Mouse (Mus musculus): ENCODE data around the gene Scgb3a1.

The Scgb3a1 gene

GRCm38 (mm10) chr11:49663310-49663709 lies at the start of gene Scgb3a1:
Gene Scgb3a1, plus strand, starts transcription at chr11:49663610.
- no peak for DNase-seq (ENCODE audit: low spot score)

GRCm38 (mm10) chr11:49615856-49616725 lies 47.3 kb upstream of the Scgb3a1 start:
- no peak for DNase-seq (ENCODE audit: low spot score)

- DNase-seq (ENCODE audit: low spot score) = no peak
Measured at GRCm38 (mm10) chr11:49618476-49618875, 44.9 kb upstream of the Scgb3a1 start.

GRCm38 (mm10) chr11:49621953-49622352 lies 41.5 kb upstream of the Scgb3a1 start:
- no peak for DNase-seq (ENCODE audit: low spot score)

GRCm38 (mm10) chr11:49624156-49624555 lies 39.3 kb upstream of the Scgb3a1 start:
- no peak for DNase-seq (ENCODE audit: low spot score)

GRCm38 (mm10) chr11:49625863-49626262 lies 37.5 kb upstream of the Scgb3a1 start:
- no peak for DNase-seq (ENCODE audit: low spot score)

GRCm38 (mm10) chr11:49626748-49627147 lies 36.7 kb upstream of the Scgb3a1 start:
- no peak for DNase-seq (ENCODE audit: low spot score)

- no peak for DNase-seq (ENCODE audit: low spot score)
Measured at GRCm38 (mm10) chr11:49631154-49631553, 32.3 kb upstream of the Scgb3a1 start.

- DNase-seq (ENCODE audit: low spot score) = no peak
Measured at GRCm38 (mm10) chr11:49632256-49632655, 31.2 kb upstream of the Scgb3a1 start.

- DNase-seq (ENCODE audit: low spot score) = no peak
Measured at GRCm38 (mm10) chr11:49634101-49634500, 29.3 kb upstream of the Scgb3a1 start.

GRCm38 (mm10) chr11:49635671-49636070 lies 27.7 kb upstream of the Scgb3a1 start:
- no peak for DNase-seq (ENCODE audit: low spot score)

GRCm38 (mm10) chr11:49636449-49636848 lies 27.0 kb upstream of the Scgb3a1 start:
- no peak for DNase-seq (ENCODE audit: low spot score)

GRCm38 (mm10) chr11:49645677-49646076 lies 17.7 kb upstream of the Scgb3a1 start:
- DNase-seq (ENCODE audit: low spot score) = no peak

GRCm38 (mm10) chr11:49650113-49650993 lies 13.1 kb upstream of the Scgb3a1 start:
- DNase-seq (ENCODE audit: low spot score) = no peak

GRCm38 (mm10) chr11:49650994-49651761 lies 12.2 kb upstream of the Scgb3a1 start:
- no peak for DNase-seq (ENCODE audit: low spot score)

- no peak for DNase-seq (ENCODE audit: low spot score)
Measured at GRCm38 (mm10) chr11:49651762-49652322, 11.6 kb upstream of the Scgb3a1 start.

- peak; percentile 71 for DNase-seq (ENCODE audit: low spot score)
Measured at GRCm38 (mm10) chr11:49652401-49653078, 10.9 kb upstream of the Scgb3a1 start.

GRCm38 (mm10) chr11:49653079-49653408 lies 10.4 kb upstream of the Scgb3a1 start:
- DNase-seq (ENCODE audit: low spot score) = no peak

GRCm38 (mm10) chr11:49654651-49655050 lies 8.8 kb upstream of the Scgb3a1 start:
- DNase-seq (ENCODE audit: low spot score) = no peak

GRCm38 (mm10) chr11:49655501-49655900 lies 7.9 kb upstream of the Scgb3a1 start:
- no peak for DNase-seq (ENCODE audit: low spot score)

GRCm38 (mm10) chr11:49658065-49658464 lies 5.3 kb upstream of the Scgb3a1 start:
- DNase-seq (ENCODE audit: low spot score) = no peak
